ENCODE assay signal across 8 mouse cellular contexts in the genomic region with DNA sequence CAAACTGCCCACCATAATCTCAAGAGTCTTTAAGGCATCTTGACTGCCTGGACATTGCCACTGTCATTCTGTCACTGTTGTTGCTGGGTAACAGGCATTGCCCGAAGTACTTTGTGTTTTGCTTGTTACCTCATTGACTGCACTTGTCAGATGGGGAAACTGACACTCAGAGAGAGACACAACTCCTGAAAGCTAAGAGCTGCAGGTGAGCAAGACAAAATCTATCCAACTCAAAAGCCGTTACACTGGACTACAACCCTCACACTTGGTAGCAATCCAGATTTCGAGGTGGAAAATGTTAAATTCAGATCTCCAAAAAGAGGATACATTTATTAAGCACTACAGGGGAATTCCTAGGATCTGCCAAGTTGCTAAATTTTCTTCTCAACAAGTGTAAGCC. TPM values are rescaled to one million over a fixed set of nuclear protein-coding genes. Genes with fewer than 3 reads are reported as not detected.
DNase-seq lines count a peak whose midpoint lies in the region; ATAC-seq and TF ChIP-seq lines count a peak whose summit lies in the region.

No protein-coding gene starts in this region.

- no peak for TF ChIP-seq EP300 in heart, adult 2 months (IDR thresholded peaks at IDR 0.05; ENCODE audit: insufficient read depth, low read depth, low read length)

- H3K9ac ChIP-seq in heart, adult 2 months (ENCODE audit: low read depth, low read length): peak overlapping the region; percentile 19; the same call in 1 of the 2 replicates
- H3K9ac ChIP-seq in liver, adult 2 months (ENCODE audit: low read depth, low read length): no peak overlapping the region
- no peak overlapping the region for H3K9ac ChIP-seq in embryonic facial prominence, embryonic 13.5 days
- H3K9ac ChIP-seq in midbrain, embryonic 16.5 days (ENCODE audit: low read depth, low read length): no peak overlapping the region

- peaks cover 10% of the 10 kb centered on the region for H3K4me1 ChIP-seq in heart, adult 2 months (ENCODE audit: control insufficient read depth, insufficient read depth, low read length)
- H3K4me1 ChIP-seq in liver, adult 2 months (ENCODE audit: control insufficient read depth, insufficient read depth, low read length): peaks cover 13% of the 10 kb centered on the region
- H3K4me1 ChIP-seq in embryonic facial prominence, embryonic 13.5 days: peaks cover 9% of the 10 kb centered on the region
- peaks cover 12% of the 10 kb centered on the region for H3K4me1 ChIP-seq in midbrain, embryonic 16.5 days (ENCODE audit: control insufficient read depth, insufficient read depth, low read length)

- intact Hi-C loops in heart, adult 2 months (cut with DNase I): loop anchor here (1.0 to 10.0 kb wide), 4 partner anchors 30 to 733 kb away; a partner anchor contains a TSS
- intact Hi-C loops in gastrocnemius, postnatal 14 days (cut with DNase I; ENCODE audit: low total_unique reads): no loop called here

- H3K9me3 ChIP-seq in embryonic facial prominence, embryonic 13.5 days: no peaks in the 10 kb centered on the region
- no peaks in the 10 kb centered on the region for H3K9me3 ChIP-seq in midbrain, embryonic 16.5 days (replicated peaks; ENCODE audit: control insufficient read depth, low read length, poor library complexity, severe bottlenecking)

- H3K4me3 ChIP-seq in heart, adult 2 months: peak overlapping the region; percentile 92
- H3K4me3 ChIP-seq in liver, adult 2 months (ENCODE audit: insufficient read depth, low read depth, low read length): no peak overlapping the region
- no peak overlapping the region for H3K4me3 ChIP-seq in embryonic facial prominence, embryonic 13.5 days
- H3K4me3 ChIP-seq in midbrain, embryonic 16.5 days (ENCODE audit: low read depth, low read length): no peak overlapping the region

- peaks cover 11% of the 10 kb centered on the region for H3K36me3 ChIP-seq in heart, adult 2 months (ENCODE audit: control insufficient read depth, insufficient read depth, low read length)
- H3K36me3 ChIP-seq in liver, adult 2 months (ENCODE audit: control insufficient read depth, insufficient read depth, low read length): no peaks in the 10 kb centered on the region
- no peaks in the 10 kb centered on the region for H3K36me3 ChIP-seq in embryonic facial prominence, embryonic 13.5 days
- no peaks in the 10 kb centered on the region for H3K36me3 ChIP-seq in midbrain, embryonic 16.5 days (ENCODE audit: control insufficient read depth, insufficient read depth, low read length)

- ATAC-seq in embryonic facial prominence, embryonic 13.5 days (ENCODE audit: insufficient number of reproducible peaks, insufficient read depth, low FRiP score, low TSS enrichment, low read depth): no peak
- no peak for ATAC-seq in midbrain, embryonic 16.5 days

- WGBS in heart, adult 2 months: 78% methylated on average over 3 of the region's 3 CpGs
- 79% methylated on average over 3 of the region's 3 CpGs for WGBS in liver, adult 2 months
- 73% methylated on average over 3 of the region's 3 CpGs for WGBS in embryonic facial prominence, embryonic 13.5 days
- WGBS in midbrain, embryonic 16.5 days: 85% methylated on average over 3 of the region's 3 CpGs

- no peaks in the 10 kb centered on the region for H3K27me3 ChIP-seq in heart, adult 2 months (ENCODE audit: control insufficient read depth, insufficient read depth, low read length)
- no peaks in the 10 kb centered on the region for H3K27me3 ChIP-seq in liver, adult 2 months (ENCODE audit: control insufficient read depth, insufficient read depth, low read length)
- H3K27me3 ChIP-seq in embryonic facial prominence, embryonic 13.5 days: 0 out of 2 replicates have a peak, but pooled peaks cover 3% of the 10 kb centered on the region
- H3K27me3 ChIP-seq in midbrain, embryonic 16.5 days (ENCODE audit: control insufficient read depth, insufficient read depth, low read depth, low read length): no peaks in the 10 kb centered on the region

- 0 out of 2 replicates have a peak, but pooled peaks cover 1% of the 10 kb centered on the region for H3K79me2 ChIP-seq in heart, adult 2 months (replicated peaks; ENCODE audit: control insufficient read depth, insufficient read depth, low read length)
- H3K79me2 ChIP-seq in liver, adult 2 months (ENCODE audit: control insufficient read depth, insufficient read depth, low read length): peaks cover 7% of the 10 kb centered on the region

- H3K27ac ChIP-seq in heart, adult 2 months: peak overlapping the region; percentile 98
- H3K27ac ChIP-seq in liver, adult 2 months (replicated peaks; ENCODE audit: insufficient read depth, low read depth, low read length): peak overlapping the region; percentile 29; the same call in 1 of the 2 replicates
- H3K27ac ChIP-seq in embryonic facial prominence, embryonic 13.5 days: no peak overlapping the region
- H3K27ac ChIP-seq in midbrain, embryonic 16.5 days (ENCODE audit: low read length): no peak overlapping the region

- no peak for TF ChIP-seq POLR2A in heart, adult 2 months (IDR thresholded peaks at IDR 0.05; ENCODE audit: insufficient read depth, low read depth, low read length)
- no peak for TF ChIP-seq POLR2A in liver, adult 2 months (IDR thresholded peaks at IDR 0.05; ENCODE audit: extremely low read depth, insufficient read depth, low read length)

- DNase-seq in heart, adult 2 months: no peak
- DNase-seq in heart, postnatal 4 days: no peak
- no peak for DNase-seq in liver, adult 2 months (ENCODE audit: extremely low read depth, low read depth, low spot score)
- DNase-seq in liver: no peak
- no peak for DNase-seq in gastrocnemius, postnatal 14 days
- no peak for DNase-seq in right cerebral cortex, postnatal 10 days (ENCODE audit: low spot score in 2 of 2)

- TF ChIP-seq CTCF in heart, adult 2 months (IDR thresholded peaks at IDR 0.05): no peak
- no peak for TF ChIP-seq CTCF in liver, adult 2 months (IDR thresholded peaks at IDR 0.05; ENCODE audit: low read depth, low read length)

- peak overlapping the region; percentile 75; the same call in 1 of the 2 replicates for H3K4me2 ChIP-seq in embryonic facial prominence, embryonic 13.5 days
- peak overlapping the region; percentile 63; the same call in 1 of the 2 replicates for H3K4me2 ChIP-seq in midbrain, embryonic 16.5 days (ENCODE audit: low read length)

RNA-seq across cellular contexts. Expression of a gene that starts 0.6 kb away (rescaled TPM):
- total RNA-seq in heart, adult 2 months (2021): 10 to 100 TPM; 49.8 to 54.1 TPM
- 30.1 and 41.6 TPM in 2 replicates for polyA plus RNA-seq in heart, adult 2 months (2012; rRNA removed)
- 10 to 100 TPM; 62.1 to 65.9 TPM for total RNA-seq in heart, postnatal 4 days (2021)
- total RNA-seq in liver, adult 2 months (2014; rRNA removed): 29.9 and 36.0 TPM in 2 replicates
- 32.2 and 35.9 TPM in 2 replicates for polyA plus RNA-seq in liver, adult 2 months (2012; rRNA removed)
- polyA plus RNA-seq in embryonic facial prominence, embryonic 13.5 days (2015; fragmentation: Nextera tagmentation; extraction: Ambion mirVana): 23.5 and 24.8 TPM in 2 replicates
- polyA plus RNA-seq in midbrain, embryonic 16.5 days (2015; fragmentation: Nextera tagmentation; extraction: Ambion mirVana): 13.1 and 15.6 TPM in 2 replicates
- 10 to 100 TPM; 32.7 to 35.9 TPM for total RNA-seq in gastrocnemius, postnatal 14 days (2021)

Comparison
In these comparisons a context has a peak if more than half of its experiments do, and no peak if none do; other contexts are left out.
1. H3K27ac ChIP-seq: peak in heart, adult 2 months (single experiment) and liver, adult 2 months (single experiment); none in embryonic facial prominence, embryonic 13.5 days (single experiment) and midbrain, embryonic 16.5 days (single experiment).